Mouse (Mus musculus): Measurements from ENCODE around the gene Lrp6.

GRCm38 (mm10) chr6:134533021-134533420 lies 33.7 kb downstream of the Lrp6 start:
- TF ChIP-seq CTCF (IDR thresholded peaks at IDR 0.05; ENCODE audit: borderline replicate concordance, extremely low read depth, insufficient read depth, insufficient read length) (no peak), POLR2A (IDR thresholded peaks at IDR 0.05; ENCODE audit: borderline replicate concordance, extremely low read depth, insufficient read depth, insufficient read length, poor library complexity, severe bottlenecking) (no peak)

All from brain, embryonic 14.5 days (tissue).